Mouse (Mus musculus) lung, embryonic 16.5 days (tissue): ENCODE data around the gene Cd9. TPM values are rescaled to one million over a fixed set of nuclear protein-coding genes. Genes with fewer than 3 reads are reported as not detected.
"Not testable (repeated sequence)": the region's sequence is repeated elsewhere in the genome, so short reads cannot be mapped to it uniquely, and the experiment has no call there.

ENCODE experiments used
- ATAC-seq: fragments of 200-750 bp; cut with Nextera tagmentation; 2 replicates; pipeline ENCODE4 v1.8.0; 2017; ENCODE audit warnings: low read depth, mild to moderate bottlenecking, moderate library complexity
- H3K27ac ChIP-seq: fragments of 300-500 bp; sonication (generic); 2 replicates; pipeline ENCODE4 v1.5.1; 2014; ENCODE audit warnings: mild to moderate bottlenecking, control low read depth, low read length
- H3K27me3 ChIP-seq: fragments of 300-500 bp; sonication (generic); 2 replicates; pipeline ENCODE4 v1.6.1; 2014; ENCODE audit warnings: low read depth, low read length, mixed read lengths; ENCODE audit not compliant: control insufficient read depth, insufficient read depth
- H3K36me3 ChIP-seq: fragments of 300-500 bp; sonication (generic); 2 replicates; pipeline ENCODE4 v1.6.1; 2014; ENCODE audit warnings: low read length; ENCODE audit not compliant: control insufficient read depth, insufficient read depth
- H3K4me1 ChIP-seq: fragments of 300-500 bp; sonication (generic); replicated peaks from 2 replicates; pipeline ENCODE4 v1.6.1; 2014; ENCODE audit warnings: low read length, mixed read lengths; ENCODE audit not compliant: control insufficient read depth, insufficient read depth
- H3K4me2 ChIP-seq: fragments of 300-500 bp; sonication (generic); 2 replicates; pipeline ENCODE4 v1.6.1; 2014; ENCODE audit warnings: low read depth, low read length, control low read depth
- H3K4me3 ChIP-seq: fragments of 300-500 bp; sonication (generic); 2 replicates; pipeline ENCODE4 v1.5.1; 2014; ENCODE audit warnings: mild to moderate bottlenecking, low read length, control low read depth
- H3K9ac ChIP-seq: fragments of 300-500 bp; sonication (generic); 2 replicates; pipeline ENCODE4 v1.6.1; 2014; ENCODE audit warnings: low read length, control low read depth
- H3K9me3 ChIP-seq: fragments of 300-500 bp; sonication (generic); 2 replicates; pipeline ENCODE4 v1.6.1; 2016; ENCODE audit warnings: low read length; ENCODE audit not compliant: control insufficient read depth
- WGBS: fragments of 180-500 bp; shearing (Covaris S2); extraction: QIAGEN DNeasy Blood & Tissue Kit; methylation state at CpG from one replicate; pipeline ENCODE4 v1.1.7; 2014; 5-methylcytosine and 5-hydroxymethylcytosine counted together
- polyA plus RNA-seq: library from polyadenylated mRNA; unstranded; fragments of >200 nt; fragmentation: Nextera tagmentation; extraction: Ambion mirVana; gene quantifications from 2 replicates; pipeline ENCODE4 v1.2.1, GENCODE M21; 2015

Cd9 gene
- polyA plus RNA-seq, 1 experiment from 2014 or later: 356 TPM

- peaks cover 6% of the 10 kb centered on the region for H3K27me3 ChIP-seq
- H3K9me3 ChIP-seq: no peaks in the 10 kb centered on the region
- no peak for ATAC-seq
- no peaks in the 10 kb centered on the region for H3K36me3 ChIP-seq
- H3K4me1 ChIP-seq: peaks cover 3% of the 10 kb centered on the region; the same call in 1 of the 2 replicates
- no peak overlapping the region for H3K4me2 ChIP-seq
- H3K4me3 ChIP-seq: no peak overlapping the region
- WGBS: 83% methylated on average over 10 of the region's 10 CpGs
- H3K27ac ChIP-seq: no peak overlapping the region
- H3K9ac ChIP-seq: no peak overlapping the region
Measured at GRCm38 (mm10) chr6:125491393-125491792, 3.2 kb downstream of the Cd9 start.

GRCm38 (mm10) chr6:125489881-125490559, 4.6 kb downstream of the Cd9 start:
- ATAC-seq: no peak
- H3K27me3 ChIP-seq: peaks cover 6% of the 10 kb centered on the region
- no peaks in the 10 kb centered on the region for H3K36me3 ChIP-seq
- peaks cover 3% of the 10 kb centered on the region; the same call in 1 of the 2 replicates for H3K4me1 ChIP-seq
- no peak overlapping the region for H3K4me3 ChIP-seq
- H3K9me3 ChIP-seq: no peaks in the 10 kb centered on the region
- WGBS: 69% methylated on average over 11 of the region's 11 CpGs
- H3K9ac ChIP-seq: no peak overlapping the region
- no peak overlapping the region for H3K27ac ChIP-seq
- H3K4me2 ChIP-seq: no peak overlapping the region

- no peak for ATAC-seq
- Histone ChIP-seq H3K27me3 (no peaks in the 10 kb centered on the region), H3K4me2 (no peak overlapping the region), H3K27ac (no peak overlapping the region), H3K4me1 (peaks cover 26% of the 10 kb centered on the region), H3K4me3 (no peak overlapping the region), H3K9me3 (no peaks in the 10 kb centered on the region), H3K9ac (no peak overlapping the region), H3K36me3 (no peaks in the 10 kb centered on the region)
- WGBS: 42% methylated on average over 4 of the region's 4 CpGs
Measured at GRCm38 (mm10) chr6:125485589-125485988, 9.0 kb downstream of the Cd9 start.

GRCm38 (mm10) chr6:125484721-125485120, 9.9 kb downstream of the Cd9 start:
- 91% methylated on average over 2 of the region's 2 CpGs for WGBS
- H3K4me1 ChIP-seq: peaks cover 32% of the 10 kb centered on the region
- ATAC-seq: no peak

GRCm38 (mm10) chr6:125484313-125484660, 10.3 kb downstream of the Cd9 start:
- not testable (repeated sequence) for H3K9me3 ChIP-seq, H3K27me3 ChIP-seq, ATAC-seq, H3K4me2 ChIP-seq, H3K9ac ChIP-seq, H3K36me3 ChIP-seq, H3K4me3 ChIP-seq, H3K27ac ChIP-seq
- peaks cover 36% of the 10 kb centered on the region for H3K4me1 ChIP-seq
- WGBS: 85% methylated on average over 10 of the region's 10 CpGs

More at GRCm38 (mm10) chr6:125484721-125485120, 9.9 kb downstream of the Cd9 start:
- H3K9ac ChIP-seq: no peak overlapping the region
- no peak overlapping the region for H3K27ac ChIP-seq
- H3K4me2 ChIP-seq: no peak overlapping the region
- H3K27me3 ChIP-seq: no peaks in the 10 kb centered on the region
- H3K36me3 ChIP-seq: no peaks in the 10 kb centered on the region
- H3K9me3 ChIP-seq: no peaks in the 10 kb centered on the region
- H3K4me3 ChIP-seq: no peak overlapping the region

GRCm38 (mm10) chr6:125483515-125484312, 10.9 kb downstream of the Cd9 start:
- Histone ChIP-seq H3K9ac (0 out of 2 replicates have a peak overlapping the region, but pooled peaks have one; percentile 9), H3K27ac (no peak overlapping the region), H3K4me2 (no peak overlapping the region), H3K36me3 (no peaks in the 10 kb centered on the region), H3K4me1 (peaks cover 40% of the 10 kb centered on the region), H3K9me3 (no peaks in the 10 kb centered on the region), H3K27me3 (no peaks in the 10 kb centered on the region), H3K4me3 (no peak overlapping the region)
- WGBS: 74% methylated on average over 12 of the region's 12 CpGs
- ATAC-seq: no peak

GRCm38 (mm10) chr6:125482427-125482831, 12.2 kb downstream of the Cd9 start:
- Histone ChIP-seq H3K9me3 (no peaks in the 10 kb centered on the region), H3K4me3 (no peak overlapping the region), H3K4me1 (peaks cover 46% of the 10 kb centered on the region), H3K27me3 (no peaks in the 10 kb centered on the region), H3K36me3 (no peaks in the 10 kb centered on the region), H3K9ac (no peak overlapping the region), H3K4me2 (peak overlapping the region; percentile 14; the same call in 1 of the 2 replicates), H3K27ac (peak overlapping the region; percentile 78)
- no peak for ATAC-seq
- 53% methylated on average over 5 of the region's 5 CpGs for WGBS

GRCm38 (mm10) chr6:125481667-125482390, 12.8 kb downstream of the Cd9 start:
- WGBS: 48% methylated on average over 7 of the region's 7 CpGs
- no peaks in the 10 kb centered on the region for H3K27me3 ChIP-seq
- H3K4me1 ChIP-seq: peaks cover 52% of the 10 kb centered on the region
- H3K4me3 ChIP-seq: no peak overlapping the region
- 0 out of 2 replicates have a peak, but pooled peaks have one; percentile 11 for ATAC-seq
- H3K4me2 ChIP-seq: peak overlapping the region; percentile 14; the same call in 1 of the 2 replicates
- H3K9me3 ChIP-seq: no peaks in the 10 kb centered on the region
- H3K9ac ChIP-seq: 0 out of 2 replicates have a peak overlapping the region, but pooled peaks have one; percentile 1
- H3K27ac ChIP-seq: peak overlapping the region; percentile 78
- H3K36me3 ChIP-seq: no peaks in the 10 kb centered on the region
